Mouse (Mus musculus) hindbrain, embryonic 16.5 days (tissue): Measurements from ENCODE around the gene Coro7. TPM values are rescaled to one million over a fixed set of nuclear protein-coding genes. Genes with fewer than 3 reads are reported as not detected.

Experiments used
- ATAC-seq: fragments of 200-750 bp; cut with Nextera tagmentation; 2 replicates; pipeline ENCODE4 v1.8.0; 2017; ENCODE audit warnings: moderate TSS enrichment, moderate library complexity
- H3K27ac ChIP-seq: fragments of 300-500 bp; sonication (generic); 2 replicates; pipeline ENCODE4 v1.5.1; 2014; ENCODE audit warnings: low read depth, mild to moderate bottlenecking, control low read depth, low read length, moderate library complexity
- H3K27me3 ChIP-seq: fragments of 300-500 bp; sonication (generic); replicated peaks from 2 replicates; pipeline ENCODE4 v1.6.1; 2014; ENCODE audit warnings: low read length; ENCODE audit not compliant: control insufficient read depth, insufficient read depth
- H3K36me3 ChIP-seq: fragments of 300-500 bp; sonication (generic); 2 replicates; pipeline ENCODE4 v1.6.1; 2014; ENCODE audit warnings: mild to moderate bottlenecking, low read length, moderate library complexity, mixed read lengths; ENCODE audit not compliant: control insufficient read depth, insufficient read depth
- H3K4me1 ChIP-seq: fragments of 300-500 bp; sonication (generic); 2 replicates; pipeline ENCODE4 v1.6.1; 2014; ENCODE audit warnings: low read depth, low read length; ENCODE audit not compliant: control insufficient read depth, insufficient read depth
- H3K4me2 ChIP-seq: fragments of 300-500 bp; sonication (generic); 2 replicates; pipeline ENCODE4 v1.6.1; 2014; ENCODE audit warnings: mild to moderate bottlenecking, low read length, control low read depth, moderate library complexity
- H3K4me3 ChIP-seq: fragments of 300-500 bp; sonication (generic); 2 replicates; pipeline ENCODE4 v1.5.1; 2014; ENCODE audit warnings: mild to moderate bottlenecking, low read length, control low read depth, moderate library complexity
- H3K9ac ChIP-seq: fragments of 300-500 bp; sonication (generic); 2 replicates; pipeline ENCODE4 v1.6.1; 2014; ENCODE audit warnings: low read depth, mild to moderate bottlenecking, control low read depth, low read length, moderate library complexity
- H3K9me3 ChIP-seq: fragments of 300-500 bp; sonication (generic); 2 replicates; pipeline ENCODE4 v1.6.1; 2014; ENCODE audit warnings: mild to moderate bottlenecking, low read length, moderate library complexity; ENCODE audit not compliant: control insufficient read depth
- WGBS: fragments of 180-500 bp; shearing (Covaris S2); extraction: QIAGEN DNeasy Blood & Tissue Kit; methylation state at CpG from one replicate; pipeline ENCODE4 v1.1.7; 2014; 5-methylcytosine and 5-hydroxymethylcytosine counted together
- polyA plus RNA-seq: library from polyadenylated mRNA; unstranded; fragments of >200 nt; fragmentation: Nextera tagmentation; extraction: Ambion mirVana; gene quantifications from 2 replicates; pipeline ENCODE4 v1.2.1, GENCODE M21; 2015

Coro7 gene
- polyA plus RNA-seq, 1 experiment from 2014 or later = 32.1 TPM

- WGBS = 69% methylated on average over 4 of the region's 4 CpGs
- no peak overlapping the region for H3K9ac ChIP-seq
- no peaks in the 10 kb centered on the region for H3K9me3 ChIP-seq
- no peak overlapping the region for H3K27ac ChIP-seq
- no peak overlapping the region for H3K4me2 ChIP-seq
- no peaks in the 10 kb centered on the region for H3K27me3 ChIP-seq
- H3K4me1 ChIP-seq = peaks cover 26% of the 10 kb centered on the region
- no peak overlapping the region for H3K4me3 ChIP-seq
- no peak for ATAC-seq
- H3K36me3 ChIP-seq = no peaks in the 10 kb centered on the region
Observed at GRCm38 (mm10) chr16:4645867-4646266, 33.7 kb downstream of the Coro7 start.

- Histone ChIP-seq H3K9me3 (no peaks in the 10 kb centered on the region), H3K9ac (no peak overlapping the region), H3K4me2 (no peak overlapping the region), H3K27me3 (no peaks in the 10 kb centered on the region), H3K4me3 (no peak overlapping the region), H3K27ac (peak overlapping the region; percentile 60), H3K36me3 (no peaks in the 10 kb centered on the region), H3K4me1 (peaks cover 37% of the 10 kb centered on the region)
- WGBS = 51% methylated on average over 11 of the region's 11 CpGs
- ATAC-seq = peak; percentile 73
Observed at GRCm38 (mm10) chr16:4643670-4644419, 35.7 kb downstream of the Coro7 start.

GRCm38 (mm10) chr16:4642937-4643336 lies 36.6 kb downstream of the Coro7 start:
- Histone ChIP-seq H3K27me3 (no peaks in the 10 kb centered on the region), H3K4me3 (no peak overlapping the region), H3K36me3 (no peaks in the 10 kb centered on the region), H3K9ac (no peak overlapping the region), H3K9me3 (no peaks in the 10 kb centered on the region), H3K27ac (peak overlapping the region; percentile 60), H3K4me2 (no peak overlapping the region), H3K4me1 (peaks cover 37% of the 10 kb centered on the region)
- WGBS = 77% methylated on average over 6 of the region's 6 CpGs
- ATAC-seq = no peak

- peak; percentile 13; the same call in 1 of the 2 replicates for ATAC-seq
- H3K4me3 ChIP-seq = no peak overlapping the region
- 0 out of 2 replicates have a peak overlapping the region, but pooled peaks have one; percentile 8 for H3K9ac ChIP-seq
- no peaks in the 10 kb centered on the region for H3K36me3 ChIP-seq
- H3K27ac ChIP-seq = peak overlapping the region; percentile 42; the same call in 1 of the 2 replicates
- peaks cover 35% of the 10 kb centered on the region for H3K4me1 ChIP-seq
- no peaks in the 10 kb centered on the region for H3K9me3 ChIP-seq
- peak overlapping the region; percentile 25 for H3K4me2 ChIP-seq
- H3K27me3 ChIP-seq = no peaks in the 10 kb centered on the region
- 39% methylated on average over 13 of the region's 13 CpGs for WGBS
Observed at GRCm38 (mm10) chr16:4642190-4642589, 37.4 kb downstream of the Coro7 start.

GRCm38 (mm10) chr16:4641119-4641838 lies 38.3 kb downstream of the Coro7 start:
- Histone ChIP-seq H3K36me3 (no peaks in the 10 kb centered on the region), H3K4me3 (no peak overlapping the region), H3K27ac (no peak overlapping the region), H3K9me3 (no peaks in the 10 kb centered on the region), H3K4me2 (peak overlapping the region; percentile 70), H3K27me3 (no peaks in the 10 kb centered on the region), H3K9ac (no peak overlapping the region), H3K4me1 (peaks cover 35% of the 10 kb centered on the region)
- no peak for ATAC-seq
- 48% methylated on average over 3 of the region's 3 CpGs for WGBS

GRCm38 (mm10) chr16:4640267-4641005 lies 39.1 kb downstream of the Coro7 start:
- peaks cover 35% of the 10 kb centered on the region for H3K4me1 ChIP-seq
- H3K4me2 ChIP-seq = peak overlapping the region; percentile 70
- 11% methylated on average over 17 of the region's 17 CpGs for WGBS
- peak overlapping the region; percentile 49 for H3K4me3 ChIP-seq
- H3K9ac ChIP-seq = peak overlapping the region; percentile 70
- H3K27ac ChIP-seq = peak overlapping the region; percentile 60; the same call in 1 of the 2 replicates
- H3K27me3 ChIP-seq = no peaks in the 10 kb centered on the region
- no peak for ATAC-seq
- no peaks in the 10 kb centered on the region for H3K36me3 ChIP-seq
- H3K9me3 ChIP-seq = no peaks in the 10 kb centered on the region

GRCm38 (mm10) chr16:4639831-4640237 lies 39.7 kb downstream of the Coro7 start, which contains the start of the genes Vasn and Dnaja3:
Gene Vasn, plus strand, starts transcription at chr16:4639941.
Gene Dnaja3, plus strand, starts transcription at chr16:4639989.
- under 1% methylated on average over 18 of the region's 22 CpGs for WGBS
- peak within 1 kb of the TSS; percentile 60; the same call in 1 of the 2 replicates for H3K27ac ChIP-seq
- peak within 1 kb of the TSS; percentile 70 for H3K9ac ChIP-seq
- H3K4me1 ChIP-seq = peaks cover 35% of the 10 kb centered on the region
- no peaks in the 10 kb centered on the region for H3K36me3 ChIP-seq
- ATAC-seq = peak; percentile 90
- H3K4me3 ChIP-seq = peak within 1 kb of the TSS; percentile 49
- H3K27me3 ChIP-seq = no peaks in the 10 kb centered on the region
- no peaks in the 10 kb centered on the region for H3K9me3 ChIP-seq
- H3K4me2 ChIP-seq = peak within 1 kb of the TSS; percentile 70

GRCm38 (mm10) chr16:4638891-4639390 lies 40.6 kb downstream of the Coro7 start:
- Histone ChIP-seq H3K9ac (no peak overlapping the region), H3K4me2 (no peak overlapping the region), H3K4me1 (peaks cover 31% of the 10 kb centered on the region), H3K9me3 (no peaks in the 10 kb centered on the region), H3K36me3 (no peaks in the 10 kb centered on the region), H3K27me3 (no peaks in the 10 kb centered on the region), H3K4me3 (no peak overlapping the region), H3K27ac (no peak overlapping the region)
- no peak for ATAC-seq
- WGBS = 78% methylated on average over 3 of the region's 3 CpGs
